Mouse (Mus musculus) erythroblast, embryonic 14.5 days (primary cell): ENCODE measurements around the gene Car4.

Experiments
- GATA1 ChIP-seq: IDR thresholded peaks from 2 replicates; pipeline ENCODE4 v1.6.1; 2012; ENCODE audit warnings: low read length, inconsistent platforms, mixed read lengths
- TAL1 ChIP-seq: IDR thresholded peaks from 3 replicates; pipeline ENCODE4 v1.6.1; 2012; ENCODE audit warnings: low read length, inconsistent platforms, mixed read lengths

DNA sequence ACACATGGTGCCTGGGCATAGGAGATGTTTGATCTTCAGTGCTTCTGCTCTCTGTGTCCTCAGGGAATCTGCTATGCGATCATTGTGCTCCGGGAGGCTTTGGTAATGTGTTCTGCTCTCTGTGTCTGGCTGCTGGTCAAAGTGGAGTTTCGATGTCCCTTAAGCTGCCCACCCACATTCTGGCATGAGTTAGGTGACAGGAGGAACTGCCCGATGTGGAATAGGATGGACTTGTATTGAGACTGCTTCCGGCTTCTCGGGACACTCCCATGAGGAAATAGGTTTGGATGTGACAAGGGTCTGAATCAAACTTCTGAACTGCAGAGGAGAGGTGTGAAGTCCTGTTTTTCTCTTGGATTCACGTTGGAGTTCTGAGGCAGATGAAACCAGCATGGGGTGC, 17.0 kb downstream of the Car4 start:
- no peak for TF ChIP-seq GATA1
- TF ChIP-seq TAL1, result no peak
